Mouse (Mus musculus) neural tube, embryonic 14.5 days (tissue): ENCODE results near the gene Tasp1. TPM values are rescaled to one million over a fixed set of nuclear protein-coding genes. Genes with fewer than 3 reads are reported as not detected.
"Not testable (repeated sequence)": the region's sequence is repeated elsewhere in the genome, so short reads cannot be mapped to it uniquely, and the experiment has no call there.

Experiments used
- ATAC-seq: fragments of 200-750 bp; cut with Nextera tagmentation; 2 replicates; pipeline ENCODE4 v1.8.0; 2017; ENCODE audit warnings: low read depth, mild to moderate bottlenecking, moderate TSS enrichment, moderate library complexity
- H3K27ac ChIP-seq: fragments of 300-500 bp; sonication (generic); 2 replicates; pipeline ENCODE4 v1.5.1; 2014; ENCODE audit warnings: low read depth, mild to moderate bottlenecking, control low read depth, low read length, moderate library complexity, mixed read lengths
- H3K27me3 ChIP-seq: fragments of 300-500 bp; sonication (generic); 2 replicates; pipeline ENCODE4 v1.6.1; 2014; ENCODE audit warnings: low read length; ENCODE audit not compliant: control insufficient read depth, insufficient read depth
- H3K36me3 ChIP-seq: fragments of 300-500 bp; sonication (generic); 2 replicates; pipeline ENCODE4 v1.6.1; 2014; ENCODE audit warnings: low read length, mixed read lengths; ENCODE audit not compliant: control insufficient read depth, insufficient read depth
- H3K4me1 ChIP-seq: fragments of 300-500 bp; sonication (generic); 2 replicates; pipeline ENCODE4 v1.6.1; 2014; ENCODE audit warnings: low read length; ENCODE audit not compliant: control insufficient read depth, insufficient read depth
- H3K4me2 ChIP-seq: fragments of 300-500 bp; sonication (generic); 2 replicates; pipeline ENCODE4 v1.6.1; 2014; ENCODE audit warnings: mild to moderate bottlenecking, low read depth, low read length, control low read depth
- H3K4me3 ChIP-seq: fragments of 300-500 bp; sonication (generic); 2 replicates; pipeline ENCODE4 v1.5.1; 2014; ENCODE audit warnings: low read depth, low read length, control low read depth, mixed read lengths
- H3K9ac ChIP-seq: fragments of 300-500 bp; sonication (generic); replicated peaks from 2 replicates; pipeline ENCODE4 v1.6.1; 2014; ENCODE audit warnings: low read depth, mild to moderate bottlenecking, control low read depth, low read length, mixed read lengths
- H3K9me3 ChIP-seq: fragments of 300-500 bp; sonication (generic); 2 replicates; pipeline ENCODE4 v1.6.1; 2016; ENCODE audit warnings: low read length; ENCODE audit not compliant: control insufficient read depth
- WGBS: fragments of 180-500 bp; shearing (Covaris S2); extraction: QIAGEN DNeasy Blood & Tissue Kit; methylation state at CpG from one replicate; pipeline ENCODE4 v1.1.7; 2014; 5-methylcytosine and 5-hydroxymethylcytosine counted together
- polyA plus RNA-seq: library from polyadenylated mRNA; unstranded; fragments of >200 nt; fragmentation: Nextera tagmentation; extraction: Ambion mirVana; gene quantifications from 2 replicates; pipeline ENCODE4 v1.2.1, GENCODE M21; 2014

Gene Tasp1
- polyA plus RNA-seq, 1 experiment from 2014 or later: 19.0 TPM

DNA sequence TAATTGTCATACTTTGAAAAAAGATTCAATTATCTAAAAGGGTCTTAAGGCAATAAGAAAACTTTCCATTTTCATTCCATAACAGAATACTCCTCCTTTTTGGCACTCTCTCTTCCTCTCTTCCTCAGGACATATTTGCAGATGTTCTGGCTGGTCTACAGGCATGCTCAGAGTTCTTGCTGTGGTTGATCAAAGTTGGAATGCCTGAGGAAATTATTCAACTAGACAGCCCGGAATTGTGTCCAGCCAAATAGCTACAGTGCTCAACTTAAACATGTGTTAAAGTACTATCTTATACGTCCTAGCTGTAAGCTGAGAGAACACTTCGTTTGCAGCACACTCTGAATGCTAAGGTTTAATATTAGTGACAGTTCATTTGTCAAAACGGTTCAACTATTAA lies 41.7 kb downstream of the Tasp1 start:
- no peaks in the 10 kb centered on the region for H3K9me3 ChIP-seq
- no peak for ATAC-seq
- no peak overlapping the region for H3K4me2 ChIP-seq
- no peak overlapping the region for H3K9ac ChIP-seq
- no peak overlapping the region for H3K27ac ChIP-seq
- no peaks in the 10 kb centered on the region for H3K27me3 ChIP-seq
- H3K4me1 ChIP-seq: no peaks in the 10 kb centered on the region
- no peak overlapping the region for H3K4me3 ChIP-seq
- H3K36me3 ChIP-seq: peaks cover 5% of the 10 kb centered on the region; the same call in 1 of the 2 replicates
- WGBS: 84% methylated on average over 4 of the region's 4 CpGs

DNA sequence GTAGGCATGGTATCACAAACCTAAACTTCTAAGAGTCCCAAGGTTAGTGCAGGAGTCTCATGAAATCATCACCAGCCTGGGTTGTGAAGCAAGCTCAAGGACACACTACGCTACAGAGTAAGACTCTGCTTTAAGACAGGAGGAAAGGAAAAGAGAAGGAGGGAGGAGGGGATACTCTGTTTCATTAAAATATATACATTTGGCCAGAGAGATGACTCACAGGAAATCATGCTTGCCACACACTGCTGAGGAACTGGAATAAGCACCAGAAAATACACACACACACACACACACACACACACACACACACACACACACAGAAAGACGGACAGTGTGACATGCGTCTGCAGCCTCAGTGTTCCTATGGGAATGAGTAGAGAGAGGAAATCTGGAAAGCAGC lies 59.2 kb downstream of the Tasp1 start:
- ATAC-seq: no peak
- no peak overlapping the region for H3K9ac ChIP-seq
- H3K4me2 ChIP-seq: no peak overlapping the region
- H3K27ac ChIP-seq: no peak overlapping the region
- no peaks in the 10 kb centered on the region for H3K4me1 ChIP-seq
- H3K36me3 ChIP-seq: no peaks in the 10 kb centered on the region
- H3K9me3 ChIP-seq: no peaks in the 10 kb centered on the region
- WGBS: 96% methylated on average over 3 of the region's 3 CpGs
- no peaks in the 10 kb centered on the region for H3K27me3 ChIP-seq
- no peak overlapping the region for H3K4me3 ChIP-seq

- H3K4me2 ChIP-seq: no peak overlapping the region
- ATAC-seq: no peak
Measured at GRCm38 (mm10) chr2:139998170-139998569, 68.4 kb downstream of the Tasp1 start.

GRCm38 (mm10) chr2:139989907-139990306 lies 76.7 kb downstream of the Tasp1 start:
- not testable (repeated sequence) for ATAC-seq, H3K4me1 ChIP-seq, H3K27me3 ChIP-seq, H3K9ac ChIP-seq, H3K9me3 ChIP-seq, H3K4me3 ChIP-seq, H3K4me2 ChIP-seq, H3K27ac ChIP-seq, H3K36me3 ChIP-seq
- 97% methylated on average over 1 of the region's 1 CpGs for WGBS

More at GRCm38 (mm10) chr2:139998170-139998569, 68.4 kb downstream of the Tasp1 start:
- no peaks in the 10 kb centered on the region for H3K36me3 ChIP-seq
- WGBS: 94% methylated on average over 2 of the region's 2 CpGs
- no peak overlapping the region for H3K9ac ChIP-seq
- H3K27me3 ChIP-seq: no peaks in the 10 kb centered on the region
- no peaks in the 10 kb centered on the region for H3K9me3 ChIP-seq
- H3K4me3 ChIP-seq: no peak overlapping the region
- no peaks in the 10 kb centered on the region for H3K4me1 ChIP-seq
- H3K27ac ChIP-seq: no peak overlapping the region

- H3K9ac ChIP-seq: no peak overlapping the region
- no peaks in the 10 kb centered on the region for H3K27me3 ChIP-seq
- no peak for ATAC-seq
- H3K4me2 ChIP-seq: no peak overlapping the region
- no peaks in the 10 kb centered on the region for H3K36me3 ChIP-seq
- no peaks in the 10 kb centered on the region for H3K9me3 ChIP-seq
- no peaks in the 10 kb centered on the region for H3K4me1 ChIP-seq
- no peak overlapping the region for H3K27ac ChIP-seq
- no peak overlapping the region for H3K4me3 ChIP-seq
- 79% methylated on average over 2 of the region's 2 CpGs for WGBS
Measured at GRCm38 (mm10) chr2:139967451-139967850, 99.2 kb downstream of the Tasp1 start.

GRCm38 (mm10) chr2:139966288-139966687 lies 100.3 kb downstream of the Tasp1 start:
- Histone ChIP-seq H3K27me3 (no peaks in the 10 kb centered on the region), H3K27ac (no peak overlapping the region), H3K36me3 (no peaks in the 10 kb centered on the region), H3K4me2 (no peak overlapping the region), H3K4me3 (no peak overlapping the region), H3K9ac (no peak overlapping the region), H3K9me3 (no peaks in the 10 kb centered on the region), H3K4me1 (no peaks in the 10 kb centered on the region)
- ATAC-seq: no peak
- 63% methylated on average over 3 of the region's 3 CpGs for WGBS

DNA sequence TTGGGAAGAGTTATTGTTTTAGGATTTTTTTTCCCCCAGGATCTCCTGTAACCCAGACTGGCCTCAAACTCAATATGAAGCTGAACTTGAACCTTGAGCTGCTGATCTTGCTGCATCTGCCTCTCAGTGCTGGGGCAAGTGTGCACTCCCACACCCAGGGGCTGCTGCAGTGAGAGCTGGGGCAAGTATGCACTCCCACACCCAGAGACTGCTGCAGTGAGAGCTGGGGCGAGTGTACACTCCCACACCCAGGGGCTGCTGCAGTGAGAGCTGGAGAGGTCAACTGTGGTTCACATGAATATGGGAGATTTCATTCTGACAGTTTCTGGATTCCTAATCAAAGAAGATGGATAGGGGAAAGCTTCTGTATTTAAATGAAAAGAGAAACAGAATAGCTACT lies 117.8 kb downstream of the Tasp1 start:
- Histone ChIP-seq H3K27ac (no peak overlapping the region), H3K27me3 (no peaks in the 10 kb centered on the region), H3K4me3 (no peak overlapping the region), H3K4me1 (no peaks in the 10 kb centered on the region), H3K9ac (no peak overlapping the region), H3K9me3 (no peaks in the 10 kb centered on the region), H3K36me3 (no peaks in the 10 kb centered on the region), H3K4me2 (no peak overlapping the region)
- no peak for ATAC-seq
- WGBS: 50% methylated on average over 1 of the region's 1 CpGs

- WGBS: 24% methylated on average over 2 of the region's 2 CpGs
- no peak for ATAC-seq
Measured at GRCm38 (mm10) chr2:139937581-139937980, 129.0 kb downstream of the Tasp1 start.

GRCm38 (mm10) chr2:139934577-139934976 lies 132.0 kb downstream of the Tasp1 start:
- Histone ChIP-seq H3K27ac (no peak overlapping the region), H3K9ac (no peak overlapping the region), H3K4me3 (no peak overlapping the region), H3K27me3 (no peaks in the 10 kb centered on the region), H3K4me1 (no peaks in the 10 kb centered on the region), H3K9me3 (no peaks in the 10 kb centered on the region), H3K4me2 (no peak overlapping the region), H3K36me3 (no peaks in the 10 kb centered on the region)
- 84% methylated on average over 10 of the region's 10 CpGs for WGBS
- no peak for ATAC-seq

More at GRCm38 (mm10) chr2:139937581-139937980, 129.0 kb downstream of the Tasp1 start:
- Histone ChIP-seq H3K27me3 (no peaks in the 10 kb centered on the region), H3K9ac (no peak overlapping the region), H3K4me2 (no peak overlapping the region), H3K9me3 (no peaks in the 10 kb centered on the region), H3K4me1 (no peaks in the 10 kb centered on the region), H3K4me3 (no peak overlapping the region), H3K36me3 (no peaks in the 10 kb centered on the region), H3K27ac (no peak overlapping the region)
